Mouse (Mus musculus) lung, postnatal 25 days (tissue): ENCODE results near the gene Per1.
A peak's percentile ranks its signal among the peaks of the same experiment; 100 is the strongest.

Experiments used
- DNase-seq: peaks from one replicate; pipeline ENCODE4 v3.0.0; 2022; ENCODE audit warnings: low spot score

Per1 gene

DNA sequence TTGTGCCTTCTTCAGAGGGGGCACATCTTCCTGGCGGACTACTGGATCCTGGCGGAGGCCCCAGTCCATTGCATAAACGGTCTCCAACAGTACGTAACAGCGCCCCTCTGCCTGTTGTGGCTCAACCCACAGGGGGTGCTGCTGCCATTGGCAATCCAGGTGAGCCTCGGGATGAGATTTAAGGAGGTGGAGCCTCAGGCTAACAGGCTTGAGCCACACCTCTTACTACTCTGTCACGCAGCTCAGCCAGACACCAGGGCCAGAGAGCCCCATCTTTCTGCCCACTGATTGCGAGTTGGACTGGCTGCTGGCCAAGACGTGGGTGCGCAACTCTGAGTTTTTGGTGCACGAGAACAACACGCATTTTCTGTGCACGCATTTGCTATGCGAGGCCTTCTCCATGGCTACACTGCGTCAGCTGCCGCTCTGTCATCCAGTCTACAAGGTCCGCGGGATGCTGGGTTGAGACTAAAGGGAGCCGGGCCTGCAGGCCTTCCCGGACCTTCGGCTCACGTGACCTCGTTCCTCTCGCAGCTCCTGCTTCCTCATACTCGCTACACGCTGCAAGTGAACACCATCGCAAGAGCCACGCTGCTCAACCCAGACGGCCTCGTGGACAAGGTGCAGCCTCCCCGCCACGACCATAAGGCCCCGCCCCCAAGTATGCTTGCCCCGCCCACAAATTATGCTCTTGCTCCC is 39.1 kb downstream of the Per1 start:
- DNase-seq, result peak; percentile 55

DNA sequence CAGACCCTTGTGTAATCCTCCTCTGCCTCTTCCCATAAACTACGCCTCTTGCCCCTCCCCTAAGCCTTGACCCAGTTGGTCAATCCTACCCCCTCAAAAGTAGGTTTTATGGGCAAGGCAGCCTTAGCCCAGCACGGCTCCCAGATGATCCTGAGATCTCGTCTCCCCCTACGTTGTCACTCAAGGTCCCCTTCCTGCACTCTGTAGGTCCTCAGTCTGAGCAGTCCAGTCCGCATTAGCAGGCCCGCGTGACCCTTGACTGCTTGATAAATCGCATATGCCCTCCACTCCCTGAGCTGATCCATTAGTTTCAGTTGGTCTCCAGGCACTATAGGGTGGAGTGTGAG is 39.6 kb downstream of the Per1 start:
- DNase-seq, result no peak

DNA sequence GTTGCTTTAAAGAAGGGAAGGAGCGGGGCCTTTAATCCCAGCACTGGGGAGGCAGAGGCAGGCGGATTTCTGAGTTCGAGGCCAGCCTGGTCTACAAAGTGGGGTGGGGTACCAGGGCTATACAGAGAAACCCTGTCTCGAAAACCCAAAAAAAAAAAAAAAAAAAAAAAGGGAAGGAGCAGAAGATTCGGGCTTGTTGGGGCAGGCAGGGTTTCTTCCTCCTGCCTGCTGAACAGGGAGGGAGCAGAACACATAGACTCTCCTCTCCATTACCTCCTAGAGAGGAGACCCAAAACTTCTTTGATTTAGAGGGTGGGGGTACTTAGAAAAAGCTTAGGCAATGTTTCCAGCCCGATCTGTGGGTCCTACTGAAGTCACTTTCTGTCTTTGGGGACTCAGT is 40.3 kb downstream of the Per1 start:
- DNase-seq, result no peak

DNA sequence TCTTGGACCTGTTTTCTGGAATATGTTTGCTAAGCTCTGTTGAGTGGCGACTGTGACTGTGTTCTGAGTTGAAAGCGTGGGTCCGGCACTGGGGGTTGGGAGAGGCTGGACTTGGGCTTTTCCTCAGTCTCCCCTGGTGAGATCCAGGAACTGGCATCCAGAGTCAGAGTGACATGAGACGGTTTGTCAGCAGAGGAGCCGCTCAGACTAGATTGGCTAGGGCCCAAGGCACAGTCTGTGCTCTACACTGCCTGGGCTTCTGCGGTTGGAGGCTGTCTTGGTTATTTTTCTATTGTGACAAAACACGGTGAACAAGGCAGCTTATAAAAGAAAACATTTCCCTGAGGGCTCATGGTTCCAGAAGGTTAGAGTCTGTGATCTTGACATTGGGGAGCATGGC is 52.5 kb downstream of the Per1 start:
- no peak for DNase-seq

DNA sequence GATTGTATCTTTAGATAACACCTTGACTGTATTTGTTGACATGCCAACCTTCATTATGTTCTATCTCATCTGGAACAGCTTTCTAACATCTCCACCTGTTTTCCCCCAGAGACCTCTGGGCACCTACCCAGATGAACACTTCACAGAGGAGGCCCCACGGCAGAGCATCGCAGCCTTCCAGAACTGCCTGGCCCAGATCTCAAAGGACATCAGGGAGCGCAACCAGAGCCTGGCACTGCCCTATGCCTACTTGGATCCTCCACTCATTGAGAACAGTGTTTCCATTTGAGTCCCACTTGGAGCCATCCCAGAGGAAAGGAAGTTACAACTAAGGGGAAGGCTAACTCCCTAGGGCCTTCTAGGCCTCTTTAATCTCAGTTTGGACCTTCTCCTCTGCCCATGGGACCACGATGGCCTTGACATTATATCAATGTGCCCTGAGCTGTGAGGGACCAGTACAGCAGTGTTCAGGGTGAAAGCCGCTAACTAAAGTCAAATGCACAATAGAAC is 53.5 kb downstream of the Per1 start:
- no peak for DNase-seq

DNA sequence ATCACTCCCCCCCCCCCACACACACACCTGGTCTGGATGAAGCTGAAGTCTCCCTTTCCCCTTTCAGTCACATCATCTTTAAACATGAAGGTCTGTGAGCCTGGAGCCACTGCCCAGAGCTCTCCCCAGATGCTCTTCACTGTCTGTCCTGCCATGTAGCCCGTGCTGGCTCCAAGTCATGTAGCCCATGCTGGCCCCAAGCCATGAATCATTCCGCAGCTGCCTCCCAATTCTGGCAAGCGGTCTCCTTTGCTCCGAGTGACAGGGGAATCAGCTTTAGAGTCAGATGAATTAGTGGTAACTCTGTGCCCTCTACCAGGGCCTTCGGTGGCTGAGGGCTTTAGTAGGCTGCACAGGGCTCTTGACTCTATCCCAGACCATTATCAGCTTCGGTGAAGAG is 54.7 kb downstream of the Per1 start:
- no peak for DNase-seq

DNA sequence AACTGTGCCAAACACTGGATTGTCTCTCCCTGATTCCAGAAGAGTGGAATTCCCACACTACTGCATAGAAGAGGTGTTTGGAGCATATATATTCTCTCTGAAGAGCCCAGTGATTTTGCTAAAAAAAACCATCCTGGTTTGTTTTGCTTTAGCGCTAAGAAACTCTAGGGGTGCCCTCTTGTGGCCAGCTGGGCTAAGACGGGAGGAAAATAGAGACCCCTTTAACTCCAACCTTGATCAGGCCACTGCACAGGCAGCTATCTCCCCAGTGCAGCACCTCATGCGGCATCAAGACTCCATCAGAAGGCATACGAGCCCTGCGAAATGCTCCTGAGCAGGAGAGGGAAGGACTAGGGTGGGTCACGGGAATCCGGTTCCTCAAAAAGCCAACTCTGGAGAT is 55.4 kb downstream of the Per1 start:
- DNase-seq, result peak; percentile 64

DNA sequence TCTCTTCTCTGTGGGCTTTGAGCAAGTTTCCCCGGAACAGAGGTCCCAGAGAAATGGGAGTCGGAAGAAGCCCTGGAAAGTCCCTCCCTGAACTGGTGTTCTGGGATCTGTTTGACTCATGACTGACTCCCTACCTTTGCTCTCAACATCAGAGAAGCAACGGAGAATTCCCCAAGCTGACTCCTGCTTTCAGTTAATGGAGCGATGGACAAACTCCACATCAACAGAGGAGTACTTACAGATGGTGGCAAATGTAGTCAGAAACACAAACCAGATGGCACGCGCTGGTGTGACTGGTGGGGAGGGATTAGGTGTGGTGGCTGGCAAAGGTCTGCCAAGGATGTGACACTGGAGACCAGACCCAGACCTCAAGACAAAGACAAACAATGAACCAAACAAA is 56.0 kb downstream of the Per1 start:
- DNase-seq, result no peak

DNA sequence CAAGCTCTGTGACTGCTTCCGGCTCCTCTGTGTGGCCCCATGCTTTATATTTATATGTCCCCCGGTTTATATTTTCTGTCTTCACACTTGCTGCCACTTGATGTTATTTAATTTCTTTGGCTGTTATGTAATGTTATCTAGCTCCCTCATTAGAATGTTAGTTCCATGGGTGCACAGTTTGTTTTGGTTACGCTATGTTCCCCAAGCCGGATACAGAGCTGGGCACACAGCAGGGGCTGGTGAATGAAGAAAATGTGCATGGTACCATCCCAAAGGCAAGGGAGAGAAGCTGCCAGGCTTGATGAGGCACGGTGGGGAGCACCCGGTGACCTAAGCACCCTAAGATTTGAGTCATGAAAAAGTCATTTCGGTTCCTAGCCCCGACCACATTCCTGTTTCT is 58.8 kb downstream of the Per1 start:
- no peak for DNase-seq

DNA sequence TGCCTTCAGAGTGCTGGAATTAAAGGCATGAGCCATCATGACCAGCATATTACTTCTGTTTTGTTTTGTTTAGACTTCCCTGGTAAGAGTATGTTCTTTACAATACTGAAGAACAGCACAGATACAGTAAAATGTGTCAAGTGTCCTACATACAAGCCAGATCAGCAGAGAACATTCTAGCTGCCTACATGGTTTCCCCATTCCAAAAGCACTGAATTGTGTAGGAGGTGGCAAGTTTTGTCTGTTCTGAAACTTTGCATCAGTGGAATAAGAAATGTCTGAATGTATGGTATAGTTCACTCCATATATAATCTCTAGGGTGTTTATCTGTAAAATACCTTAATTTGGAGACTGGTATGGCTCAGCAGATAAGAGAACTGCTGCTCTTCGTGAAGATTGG is 60.3 kb downstream of the Per1 start:
- no peak for DNase-seq

DNA sequence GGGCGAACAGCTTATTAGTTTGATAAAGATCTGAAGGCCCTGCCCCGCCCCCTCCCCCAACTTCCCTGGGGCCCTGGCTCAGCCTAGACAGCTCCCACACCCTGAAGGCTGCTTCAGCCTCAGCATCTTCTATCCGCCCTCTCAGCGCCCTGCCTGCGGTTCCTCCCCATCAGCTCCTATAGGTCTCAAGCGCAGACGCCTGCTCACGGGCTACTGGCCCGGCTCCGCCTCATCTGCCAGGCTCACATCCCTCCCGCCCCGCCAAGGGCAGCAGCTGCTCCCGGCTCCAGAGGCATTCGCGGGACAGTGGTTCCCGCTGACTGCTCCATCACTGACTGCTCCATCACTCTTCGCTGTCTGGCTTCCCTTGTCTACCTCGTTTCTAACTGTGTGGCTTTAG is 61.8 kb downstream of the Per1 start, which contains the start of gene Alox12b:
Gene Alox12b (plus strand): TSS at position 190 of the 400 bp plus-strand sequence.
- no peak for DNase-seq
